8 mouse cellular contexts compared by ENCODE assay signal in genomic region chr4:63558407-63559081, GRCm38 (mm10). TPM values are rescaled to one million over a fixed set of nuclear protein-coding genes. Genes with fewer than 3 reads are reported as not detected.
DNase-seq lines count a peak whose midpoint lies in the region; ATAC-seq lines count a peak whose summit lies in the region.

Gene Tmem268, plus strand, starts transcription at chr4:63558781.

- H3K27ac ChIP-seq in intestine, embryonic 14.5 days (ENCODE audit: low read depth): peak within 1 kb of the TSS; percentile 81
- H3K27ac ChIP-seq in limb, embryonic 11.5 days (replicated peaks; ENCODE audit: low read depth, low read length): 0 out of 2 replicates have a peak within 1 kb of the TSS, but pooled peaks have one; percentile 23
- H3K27ac ChIP-seq in midbrain, embryonic 12.5 days (replicated peaks): 0 out of 2 replicates have a peak within 1 kb of the TSS, but pooled peaks have one; percentile 6

- H3K4me2 ChIP-seq in intestine, embryonic 14.5 days (ENCODE audit: low read length): peak within 1 kb of the TSS; percentile 83
- peak within 1 kb of the TSS; percentile 53 for H3K4me2 ChIP-seq in limb, embryonic 11.5 days (ENCODE audit: low read depth, severe bottlenecking)
- peak within 1 kb of the TSS; percentile 83 for H3K4me2 ChIP-seq in midbrain, embryonic 12.5 days (replicated peaks)

- under 1% methylated on average over 70 of the region's 81 CpGs for WGBS in intestine, embryonic 14.5 days
- under 1% methylated on average over 62 of the region's 81 CpGs for WGBS in limb, embryonic 11.5 days
- under 1% methylated on average over 81 of the region's 81 CpGs for WGBS in midbrain, embryonic 12.5 days

- H3K9me3 ChIP-seq in intestine, embryonic 14.5 days (ENCODE audit: control insufficient read depth, low read length): no peaks in the 10 kb centered on the region
- no peaks in the 10 kb centered on the region for H3K9me3 ChIP-seq in limb, embryonic 11.5 days (ENCODE audit: control insufficient read depth, low read length)
- H3K9me3 ChIP-seq in midbrain, embryonic 12.5 days: no peaks in the 10 kb centered on the region

- H3K4me3 ChIP-seq in intestine, embryonic 14.5 days (ENCODE audit: low read depth, low read length): peak within 1 kb of the TSS; percentile 62
- H3K4me3 ChIP-seq in limb, embryonic 11.5 days (ENCODE audit: low read depth, low read length): peak within 1 kb of the TSS; percentile 45
- H3K4me3 ChIP-seq in midbrain, embryonic 12.5 days: peak within 1 kb of the TSS; percentile 71

- peak within 1 kb of the TSS; percentile 85 for H3K9ac ChIP-seq in intestine, embryonic 14.5 days (ENCODE audit: low read length)
- H3K9ac ChIP-seq in limb, embryonic 11.5 days (ENCODE audit: low read length): peak within 1 kb of the TSS; percentile 83
- H3K9ac ChIP-seq in midbrain, embryonic 12.5 days (replicated peaks): peak within 1 kb of the TSS; percentile 81

- peaks cover 40% of the 10 kb centered on the region for H3K4me1 ChIP-seq in intestine, embryonic 14.5 days (replicated peaks; ENCODE audit: control insufficient read depth, insufficient read depth, low read length)
- peaks cover 20% of the 10 kb centered on the region for H3K4me1 ChIP-seq in limb, embryonic 11.5 days (ENCODE audit: control insufficient read depth, insufficient read depth, low read length)
- peaks cover 34% of the 10 kb centered on the region for H3K4me1 ChIP-seq in midbrain, embryonic 12.5 days

- H3K27me3 ChIP-seq in intestine, embryonic 14.5 days (replicated peaks; ENCODE audit: control insufficient read depth, insufficient read depth, low read length): no peaks in the 10 kb centered on the region
- no peaks in the 10 kb centered on the region for H3K27me3 ChIP-seq in limb, embryonic 11.5 days (ENCODE audit: control insufficient read depth, insufficient read depth, low read length)
- H3K27me3 ChIP-seq in midbrain, embryonic 12.5 days: peaks cover 21% of the 10 kb centered on the region

- intact Hi-C loops in gastrocnemius, postnatal 36 days (cut with DNase I): loop anchor here (5.0 kb wide), 2 partner anchors 51 to 141 kb away; no protein-coding TSS in a partner anchor

- H3K36me3 ChIP-seq in intestine, embryonic 14.5 days (ENCODE audit: control insufficient read depth, insufficient read depth, low read length): peaks cover 4% of the 10 kb centered on the region
- no peaks in the 10 kb centered on the region; the same call in 1 of the 2 replicates for H3K36me3 ChIP-seq in limb, embryonic 11.5 days (ENCODE audit: control insufficient read depth, insufficient read depth, low read length)
- 0 out of 2 replicates have a peak, but pooled peaks cover 7% of the 10 kb centered on the region for H3K36me3 ChIP-seq in midbrain, embryonic 12.5 days

- peak; percentile 51 to 73 for DNase-seq in left cerebral cortex, adult 18-20 months (ENCODE audit: low spot score in 2 of 2)
- DNase-seq in left cerebral cortex, adult 11 months (ENCODE audit: low spot score): no peak
- peak; percentile 88 for DNase-seq in embryo, embryonic 11 days
- DNase-seq in gastrocnemius, postnatal 36 days: peak; percentile 66 to 86
- DNase-seq in intestine, embryonic 14.5 days (ENCODE audit: low spot score): peak; percentile 87
- DNase-seq in limb, embryonic 11.5 days (ENCODE audit: low spot score): peak; percentile 84
- peak; percentile 69 for DNase-seq in skeletal muscle tissue, adult 2 months (ENCODE audit: low read depth, low spot score)

- ATAC-seq in intestine, embryonic 14.5 days (replicated peaks; ENCODE audit: low FRiP score, low TSS enrichment, low read depth): peak; percentile 79
- ATAC-seq in limb, embryonic 11.5 days (ENCODE audit: insufficient number of reproducible peaks, low FRiP score, low TSS enrichment, low read depth): peak; percentile 79
- peak; percentile 83 for ATAC-seq in midbrain, embryonic 12.5 days (ENCODE audit: low FRiP score, low read depth)

RNA-seq across cellular contexts. Expression of gene Tmem268, which starts in this region (rescaled TPM):
- 10 to 100 TPM in 1 of 2 experiments, 1 to 10 TPM in 1; 9.5 to 10.4 TPM for total RNA-seq in left cerebral cortex, adult 18-20 months (2021)
- total RNA-seq in gastrocnemius, postnatal 36 days (2021): 10 to 100 TPM; 14.0 to 14.5 TPM
- polyA plus RNA-seq in intestine, embryonic 14.5 days (2014; fragmentation: Nextera tagmentation; extraction: Ambion mirVana): 11.3 and 11.9 TPM in 2 replicates
- 10.4 and 10.8 TPM in 2 replicates for polyA plus RNA-seq in limb, embryonic 11.5 days (2014; fragmentation: Nextera tagmentation; extraction: Ambion mirVana)
- 4.8 and 5.2 TPM in 2 replicates for polyA plus RNA-seq in midbrain, embryonic 12.5 days (2016; fragmentation: Nextera tagmentation; extraction: Ambion mirVana)

Comparison
In these comparisons a context has a peak if more than half of its experiments do, and no peak if none do; other contexts are left out.
1. H3K27ac ChIP-seq: peak in every context shown above with its lines; median percentile 81 in intestine, embryonic 14.5 days; 23 in limb, embryonic 11.5 days; 6 in midbrain, embryonic 12.5 days.